Mouse (Mus musculus) heart, embryonic 14.5 days (tissue): ENCODE measurements at regions not wholly inside any gene's neighbourhood (a gene's known extent, or its start where the extent isn't known, plus 50 kb on each side); places are given as distances from the start of the nearest gene placed in this dataset.

ENCODE experiments used
- ATAC-seq: fragments of 200-750 bp; cut with Nextera tagmentation; 2 replicates; pipeline ENCODE4 v1.8.0; 2017; ENCODE audit warnings: low read depth, moderate TSS enrichment; ENCODE audit not compliant: insufficient number of reproducible peaks, insufficient read depth, low FRiP score
- H3K27ac ChIP-seq, 2 experiments: fragments of 200-500 bp in 1 of 2; fragments of 300-500 bp in 1 of 2; sonication (generic) in 1 of 2; replicated peaks in 1 of 2; 2 replicates each; pipeline ENCODE4 v1.5.1; 2012 to 2014; ENCODE audit warnings: low read depth in 2 of 2, low read length in 2 of 2, control low read depth in 1 of 2, mild to moderate bottlenecking in 1 of 2, mixed read lengths in 1 of 2; ENCODE audit not compliant: control insufficient read depth in 1 of 2, insufficient read depth in 1 of 2
- H3K27me3 ChIP-seq: fragments of 300-500 bp; sonication (generic); 2 replicates; pipeline ENCODE4 v1.6.1; 2014; ENCODE audit warnings: mild to moderate bottlenecking, low read length, control low read depth; ENCODE audit not compliant: control insufficient read depth, insufficient read depth
- H3K36me3 ChIP-seq: fragments of 300-500 bp; sonication (generic); 2 replicates; pipeline ENCODE4 v1.6.1; 2014; ENCODE audit warnings: mild to moderate bottlenecking, control low read depth, low read length, mixed read lengths; ENCODE audit not compliant: control insufficient read depth, insufficient read depth
- H3K4me1 ChIP-seq, 2 experiments: fragments of 200-500 bp in 1 of 2; fragments of 300-500 bp in 1 of 2; sonication (generic) in 1 of 2; 2 replicates each; pipeline ENCODE4 v1.6.1; 2012 to 2014; ENCODE audit warnings: low read length in 2 of 2, control low read depth in 1 of 2, mixed read lengths in 1 of 2; ENCODE audit not compliant: control insufficient read depth in 2 of 2, insufficient read depth in 2 of 2
- H3K4me2 ChIP-seq: fragments of 300-500 bp; sonication (generic); 2 replicates; pipeline ENCODE4 v1.6.1; 2014; ENCODE audit warnings: mild to moderate bottlenecking, low read length
- H3K4me3 ChIP-seq, 2 experiments: fragments of 200-500 bp in 1 of 2; fragments of 300-500 bp in 1 of 2; sonication (generic) in 1 of 2; 2 replicates each; pipeline ENCODE4 v1.5.1; 2012 to 2014; ENCODE audit warnings: low read length in 2 of 2, mild to moderate bottlenecking in 2 of 2, control low read depth in 1 of 2, low read depth in 1 of 2, moderate library complexity in 1 of 2; ENCODE audit not compliant: control insufficient read depth in 1 of 2, insufficient read depth in 1 of 2
- H3K9ac ChIP-seq: fragments of 300-500 bp; sonication (generic); 2 replicates; pipeline ENCODE4 v1.6.1; 2014; ENCODE audit warnings: mild to moderate bottlenecking, low read length
- H3K9me3 ChIP-seq: fragments of 300-500 bp; sonication (generic); 2 replicates; pipeline ENCODE4 v1.6.1; 2016; ENCODE audit warnings: low read length, control low read depth; ENCODE audit not compliant: control insufficient read depth
- WGBS: fragments of 180-500 bp; shearing (Covaris S2); extraction: QIAGEN DNeasy Blood & Tissue Kit; methylation state at CpG from one replicate; pipeline ENCODE4 v1.1.7; 2014; 5-methylcytosine and 5-hydroxymethylcytosine counted together

- WGBS: 22% methylated on average over 4 of the region's 4 CpGs
- Histone ChIP-seq H3K4me2 (no peak overlapping the region), H3K36me3 (no peaks in the 10 kb centered on the region), H3K4me3 (no peak overlapping the region), H3K27ac (0 out of 4 replicates have a peak overlapping the region, but pooled peaks of 1 of the 2 experiments have one; percentile 6), H3K9me3 (no peaks in the 10 kb centered on the region; the same call in 1 of the 2 replicates), H3K4me1 (peaks cover 13 to 22% of the 10 kb centered on the region in 2 experiments), H3K9ac (no peak overlapping the region; the same call in 1 of the 2 replicates), H3K27me3 (no peaks in the 10 kb centered on the region)
- ATAC-seq: no peak
Observed at GRCm38 (mm10) chr3:41359458-41359857, 196.1 kb upstream of the Jade1 start.

- Histone ChIP-seq H3K27me3 (no peaks in the 10 kb centered on the region), H3K9ac (no peak overlapping the region), H3K36me3 (no peaks in the 10 kb centered on the region), H3K4me2 (no peak overlapping the region), H3K4me3 (no peak overlapping the region), H3K4me1 (peaks cover 4 to 7% of the 10 kb centered on the region in 2 experiments; a peak in 3 of 4 replicates), H3K27ac (no peak overlapping the region), H3K9me3 (no peaks in the 10 kb centered on the region; the same call in 1 of the 2 replicates)
- no peak for ATAC-seq
- WGBS: 43% methylated on average over 2 of the region's 2 CpGs
Observed at GRCm38 (mm10) chr3:41353021-41353420, 202.5 kb upstream of the Jade1 start.

GRCm38 (mm10) chr3:41351786-41352185, 203.7 kb upstream of the Jade1 start:
- H3K27ac ChIP-seq: no peak overlapping the region
- 81% methylated on average over 4 of the region's 4 CpGs for WGBS
- H3K27me3 ChIP-seq: no peaks in the 10 kb centered on the region
- no peaks in the 10 kb centered on the region for H3K36me3 ChIP-seq
- no peak overlapping the region for H3K9ac ChIP-seq
- H3K4me2 ChIP-seq: no peak overlapping the region
- H3K4me3 ChIP-seq: no peak overlapping the region
- H3K4me1 ChIP-seq: peaks cover 4 to 7% of the 10 kb centered on the region in 2 experiments; a peak in 3 of 4 replicates
- H3K9me3 ChIP-seq: no peaks in the 10 kb centered on the region; the same call in 1 of the 2 replicates
- ATAC-seq: no peak

GRCm38 (mm10) chr3:41351091-41351685, 204.3 kb upstream of the Jade1 start:
- no peak for ATAC-seq
- H3K9ac ChIP-seq: no peak overlapping the region

GRCm38 (mm10) chr3:41350331-41350730, 205.2 kb upstream of the Jade1 start:
- no peak overlapping the region for H3K4me2 ChIP-seq
- peaks cover 3 to 4% of the 10 kb centered on the region in 2 experiments; a peak in 3 of 4 replicates for H3K4me1 ChIP-seq
- H3K9ac ChIP-seq: no peak overlapping the region
- no peak overlapping the region for H3K4me3 ChIP-seq
- no peaks in the 10 kb centered on the region for H3K27me3 ChIP-seq
- no peaks in the 10 kb centered on the region; the same call in 1 of the 2 replicates for H3K9me3 ChIP-seq
- H3K36me3 ChIP-seq: no peaks in the 10 kb centered on the region
- WGBS: 64% methylated on average over 3 of the region's 3 CpGs
- H3K27ac ChIP-seq: no peak overlapping the region
- ATAC-seq: no peak

More at GRCm38 (mm10) chr3:41351091-41351685, 204.3 kb upstream of the Jade1 start:
- H3K4me3 ChIP-seq: no peak overlapping the region
- peaks cover 4% of the 10 kb centered on the region in 2 experiments; a peak in 3 of 4 replicates for H3K4me1 ChIP-seq
- no peak overlapping the region for H3K4me2 ChIP-seq
- no peak overlapping the region for H3K27ac ChIP-seq
- no peaks in the 10 kb centered on the region for H3K27me3 ChIP-seq
- no peaks in the 10 kb centered on the region; the same call in 1 of the 2 replicates for H3K9me3 ChIP-seq
- WGBS: 84% methylated on average over 8 of the region's 8 CpGs
- no peaks in the 10 kb centered on the region for H3K36me3 ChIP-seq

- no peaks in the 10 kb centered on the region for H3K9me3 ChIP-seq
- H3K36me3 ChIP-seq: no peaks in the 10 kb centered on the region
- no peak overlapping the region for H3K27ac ChIP-seq
- peaks cover 3 to 4% of the 10 kb centered on the region in 2 experiments; a peak in 2 of 4 replicates for H3K4me1 ChIP-seq
- H3K9ac ChIP-seq: no peak overlapping the region
- WGBS: 68% methylated on average over 1 of the region's 1 CpGs
- no peak overlapping the region for H3K4me2 ChIP-seq
- H3K27me3 ChIP-seq: no peaks in the 10 kb centered on the region
- ATAC-seq: no peak
- H3K4me3 ChIP-seq: no peak overlapping the region
Observed at GRCm38 (mm10) chr3:41348795-41349194, 206.7 kb upstream of the Jade1 start.

GRCm38 (mm10) chr3:41346863-41347262, 208.7 kb upstream of the Jade1 start:
- 74% methylated on average over 5 of the region's 5 CpGs for WGBS
- Histone ChIP-seq H3K4me1 (no peaks in the 10 kb centered on the region), H3K4me2 (no peak overlapping the region), H3K9ac (no peak overlapping the region), H3K4me3 (no peak overlapping the region), H3K27me3 (no peaks in the 10 kb centered on the region), H3K27ac (no peak overlapping the region), H3K9me3 (no peaks in the 10 kb centered on the region), H3K36me3 (no peaks in the 10 kb centered on the region)
- no peak for ATAC-seq

- WGBS: 73% methylated on average over 2 of the region's 2 CpGs
Observed at GRCm38 (mm10) chr3:41343431-41343830, 212.1 kb upstream of the Jade1 start.

More at GRCm38 (mm10) chr3:41343431-41343830, 212.1 kb upstream of the Jade1 start:
- Histone ChIP-seq H3K36me3 (no peaks in the 10 kb centered on the region), H3K27ac (no peak overlapping the region), H3K27me3 (no peaks in the 10 kb centered on the region), H3K4me3 (no peak overlapping the region), H3K4me1 (no peaks in the 10 kb centered on the region), H3K4me2 (no peak overlapping the region), H3K9me3 (no peaks in the 10 kb centered on the region), H3K9ac (no peak overlapping the region)
- no peak for ATAC-seq
